Mouse (Mus musculus): ENCODE measurements around the gene A530064D06Rik.

GRCm38 (mm10) chr17:48185252-48185651, 18.2 kb upstream of the A530064D06Rik start:
- TF ChIP-seq ZC3H11A (IDR thresholded peaks at IDR 0.05; ENCODE audit: borderline replicate concordance, low read depth, low read length) (no peak), ZNF384 (IDR thresholded peaks at IDR 0.05; ENCODE audit: low read depth, low read length) (no peak), CHD2 (IDR thresholded peaks at IDR 0.05; ENCODE audit: low read depth, low read length) (no peak)

All from ES-E14 (cell line).